Mouse (Mus musculus): ENCODE measurements at regions not wholly inside any gene's neighbourhood (a gene's known extent, or its start where the extent isn't known, plus 50 kb on each side); places are given as distances from the start of the nearest gene placed in this dataset.
"Not testable (repeated sequence)": the region's sequence is repeated elsewhere in the genome, so short reads cannot be mapped to it uniquely, and the experiment has no call there.

GRCm38 (mm10) chr6:12835079-12835478 lies 85.9 kb upstream of the Thsd7a start:
- not testable (repeated sequence) for H3K36me3 ChIP-seq (ENCODE audit: poor library complexity, severe bottlenecking); H3K27ac ChIP-seq; H3K9ac ChIP-seq; H3K27me3 ChIP-seq; H3K9me3 ChIP-seq (replicated peaks); ATAC-seq; H3K4me2 ChIP-seq; H3K4me1 ChIP-seq; H3K4me3 ChIP-seq
- 29% methylated on average over 3 of the region's 3 CpGs for WGBS

DNA sequence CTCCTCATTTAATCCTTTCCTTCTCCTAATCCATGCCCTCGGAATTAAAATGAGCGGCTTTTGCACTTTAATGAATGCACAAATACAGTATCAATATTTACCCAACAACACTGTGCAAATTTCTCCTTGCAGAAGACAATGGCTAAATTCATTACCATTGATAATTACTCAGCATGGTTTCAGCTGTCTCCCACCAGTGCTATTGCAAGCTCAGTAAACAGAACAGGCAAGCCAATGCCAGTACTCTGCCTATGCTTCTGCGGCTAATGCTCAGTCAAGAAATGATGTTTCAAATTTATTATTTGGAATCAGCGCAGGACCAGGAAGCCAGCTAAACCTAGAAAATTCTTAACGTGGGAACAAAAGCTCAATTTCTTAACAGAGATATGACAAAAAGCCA lies 84.1 kb upstream of the Thsd7a start:
- peak; percentile 78 for ATAC-seq
- WGBS = 18% methylated on average over 5 of the region's 5 CpGs
- H3K4me3 ChIP-seq = no peak overlapping the region
- H3K9me3 ChIP-seq (replicated peaks) = no peaks in the 10 kb centered on the region
- no peaks in the 10 kb centered on the region for H3K4me1 ChIP-seq
- no peak overlapping the region for H3K4me2 ChIP-seq
- H3K36me3 ChIP-seq (ENCODE audit: poor library complexity, severe bottlenecking) = no peaks in the 10 kb centered on the region
- H3K9ac ChIP-seq = no peak overlapping the region
- H3K27ac ChIP-seq = no peak overlapping the region
- no peaks in the 10 kb centered on the region for H3K27me3 ChIP-seq

GRCm38 (mm10) chr6:12831916-12832315 lies 82.7 kb upstream of the Thsd7a start:
- no peaks in the 10 kb centered on the region for H3K9me3 ChIP-seq (replicated peaks)
- H3K4me3 ChIP-seq = no peak overlapping the region
- no peaks in the 10 kb centered on the region for H3K4me1 ChIP-seq
- no peaks in the 10 kb centered on the region for H3K36me3 ChIP-seq (ENCODE audit: poor library complexity, severe bottlenecking)
- no peak overlapping the region for H3K27ac ChIP-seq
- H3K4me2 ChIP-seq = no peak overlapping the region
- H3K9ac ChIP-seq = no peak overlapping the region
- no peaks in the 10 kb centered on the region for H3K27me3 ChIP-seq
- no peak for ATAC-seq

- 68% methylated on average over 2 of the region's 2 CpGs for WGBS
Observed at GRCm38 (mm10) chr6:12831485-12831884, 82.3 kb upstream of the Thsd7a start.

DNA sequence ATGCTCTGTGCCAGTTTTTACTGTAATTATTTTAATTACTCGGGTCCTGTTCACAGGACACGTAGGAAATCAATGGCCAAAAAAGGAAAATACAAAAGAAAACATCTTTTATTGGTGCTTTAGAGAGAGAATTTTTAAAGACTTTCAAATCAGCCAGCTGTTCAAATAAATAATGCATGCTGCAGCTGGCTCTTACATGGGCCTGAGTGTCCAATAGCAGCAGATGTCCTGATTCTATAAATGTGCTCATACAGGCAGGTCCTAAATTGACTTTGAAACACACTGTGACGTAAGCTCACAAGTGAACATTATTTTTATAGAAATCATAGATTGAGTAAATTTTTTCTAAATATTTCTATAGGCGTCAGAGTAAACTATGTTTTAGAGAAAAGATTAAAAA lies 78.5 kb upstream of the Thsd7a start:
- Histone ChIP-seq H3K9ac (no peak overlapping the region), H3K4me2 (no peak overlapping the region), H3K4me3 (no peak overlapping the region), H3K36me3 (ENCODE audit: poor library complexity, severe bottlenecking) (no peaks in the 10 kb centered on the region), H3K27me3 (no peaks in the 10 kb centered on the region), H3K9me3 (replicated peaks) (no peaks in the 10 kb centered on the region), H3K27ac (no peak overlapping the region), H3K4me1 (no peaks in the 10 kb centered on the region)
- WGBS = 62% methylated on average over 4 of the region's 4 CpGs
- 0 out of 2 replicates have a peak, but pooled peaks have one; percentile 50 for ATAC-seq

More at GRCm38 (mm10) chr6:12831485-12831884, 82.3 kb upstream of the Thsd7a start:
- H3K36me3 ChIP-seq (ENCODE audit: poor library complexity, severe bottlenecking) = no peaks in the 10 kb centered on the region
- H3K4me2 ChIP-seq = no peak overlapping the region
- no peak overlapping the region for H3K4me3 ChIP-seq
- no peak overlapping the region for H3K27ac ChIP-seq
- H3K9ac ChIP-seq = no peak overlapping the region
- H3K4me1 ChIP-seq = no peaks in the 10 kb centered on the region
- no peaks in the 10 kb centered on the region for H3K27me3 ChIP-seq
- ATAC-seq = no peak
- no peaks in the 10 kb centered on the region for H3K9me3 ChIP-seq (replicated peaks)

GRCm38 (mm10) chr6:12814972-12815770 lies 66.0 kb upstream of the Thsd7a start:
- ATAC-seq = no peak
- WGBS = 52% methylated on average over 4 of the region's 4 CpGs

GRCm38 (mm10) chr6:12813781-12814180 lies 64.6 kb upstream of the Thsd7a start:
- 81% methylated on average over 5 of the region's 5 CpGs for WGBS
- H3K4me1 ChIP-seq; H3K4me3 ChIP-seq; ATAC-seq; H3K9me3 ChIP-seq (replicated peaks); H3K4me2 ChIP-seq; H3K9ac ChIP-seq; H3K27ac ChIP-seq; H3K27me3 ChIP-seq; H3K36me3 ChIP-seq (ENCODE audit: poor library complexity, severe bottlenecking): not testable (repeated sequence)

More at GRCm38 (mm10) chr6:12814972-12815770, 66.0 kb upstream of the Thsd7a start:
- Histone ChIP-seq H3K4me3 (no peak overlapping the region), H3K4me1 (no peaks in the 10 kb centered on the region), H3K4me2 (no peak overlapping the region), H3K9ac (no peak overlapping the region), H3K27me3 (no peaks in the 10 kb centered on the region), H3K27ac (no peak overlapping the region), H3K9me3 (replicated peaks) (no peaks in the 10 kb centered on the region), H3K36me3 (ENCODE audit: poor library complexity, severe bottlenecking) (no peaks in the 10 kb centered on the region)

GRCm38 (mm10) chr6:12812467-12812866 lies 63.3 kb upstream of the Thsd7a start:
- Histone ChIP-seq H3K4me2 (no peak overlapping the region), H3K9ac (no peak overlapping the region), H3K36me3 (ENCODE audit: poor library complexity, severe bottlenecking) (no peaks in the 10 kb centered on the region), H3K27ac (no peak overlapping the region), H3K27me3 (no peaks in the 10 kb centered on the region), H3K9me3 (replicated peaks) (no peaks in the 10 kb centered on the region), H3K4me3 (no peak overlapping the region), H3K4me1 (no peaks in the 10 kb centered on the region)
- ATAC-seq = no peak
- WGBS = 93% methylated on average over 1 of the region's 1 CpGs

DNA sequence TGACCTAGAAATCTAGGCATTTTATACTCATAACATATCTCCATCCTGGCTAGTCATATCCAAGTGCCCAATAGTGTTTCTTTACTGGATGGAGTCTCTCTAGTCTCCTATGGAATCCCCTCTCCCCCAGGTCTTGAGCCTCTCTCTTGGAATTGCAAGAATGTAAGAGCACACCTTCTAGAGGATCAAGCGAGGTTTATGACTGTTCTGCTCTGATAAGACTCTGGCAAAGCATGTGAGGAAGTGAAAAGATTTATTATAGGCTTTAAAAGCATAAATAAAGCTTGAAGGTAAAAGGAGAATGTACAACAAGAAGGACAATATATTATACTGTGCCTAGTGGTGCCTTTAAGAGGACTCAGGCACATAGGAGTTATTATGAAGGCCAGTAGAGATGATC lies 62.8 kb upstream of the Thsd7a start:
- Histone ChIP-seq H3K4me3 (no peak overlapping the region), H3K36me3 (ENCODE audit: poor library complexity, severe bottlenecking) (no peaks in the 10 kb centered on the region), H3K4me2 (no peak overlapping the region), H3K4me1 (no peaks in the 10 kb centered on the region), H3K27me3 (no peaks in the 10 kb centered on the region), H3K9me3 (replicated peaks) (no peaks in the 10 kb centered on the region), H3K9ac (no peak overlapping the region), H3K27ac (no peak overlapping the region)
- ATAC-seq = no peak
- WGBS = 82% methylated on average over 1 of the region's 1 CpGs

GRCm38 (mm10) chr6:12809601-12810000 lies 60.4 kb upstream of the Thsd7a start:
- H3K27ac ChIP-seq = no peak overlapping the region
- peak; percentile 41; the same call in 1 of the 2 replicates for ATAC-seq
- no peaks in the 10 kb centered on the region for H3K9me3 ChIP-seq (replicated peaks)
- H3K9ac ChIP-seq = no peak overlapping the region
- H3K36me3 ChIP-seq (ENCODE audit: poor library complexity, severe bottlenecking) = no peaks in the 10 kb centered on the region
- no peaks in the 10 kb centered on the region for H3K4me1 ChIP-seq
- no peak overlapping the region for H3K4me2 ChIP-seq
- no peaks in the 10 kb centered on the region for H3K27me3 ChIP-seq
- H3K4me3 ChIP-seq = no peak overlapping the region
- WGBS = 77% methylated on average over 5 of the region's 5 CpGs
